Mouse (Mus musculus) thymus, postnatal 10 days (tissue): ENCODE results near the gene Ddr2.

Source experiments
- DNase-seq, 2 experiments: peaks; one replicate each; pipeline ENCODE4 v3.0.0; 2021; ENCODE audit warnings: low spot score in 2 of 2

Ddr2 gene

GRCm38 (mm10) chr1:169948866-169949265 lies 161.7 kb downstream of the Ddr2 start:
- DNase-seq: no peak

- DNase-seq: no peak
These were observed 162.3 kb downstream of the Ddr2 start for GRCm38 (mm10) chr1:169948280-169948679.

- DNase-seq: no peak
These were observed 162.9 kb downstream of the Ddr2 start for GRCm38 (mm10) chr1:169947654-169948053.

GRCm38 (mm10) chr1:169946004-169946403 lies 164.6 kb downstream of the Ddr2 start:
- no peak for DNase-seq

- DNase-seq: peak in 1 of 2 experiments; percentile 49
These were observed 171.2 kb downstream of the Ddr2 start for GRCm38 (mm10) chr1:169939345-169939744.

GRCm38 (mm10) chr1:169934005-169934725 lies 176.4 kb downstream of the Ddr2 start:
- DNase-seq: peak in 1 of 2 experiments; percentile 24

GRCm38 (mm10) chr1:169932122-169932746 lies 178.3 kb downstream of the Ddr2 start:
- DNase-seq: no peak

GRCm38 (mm10) chr1:169931698-169932097 lies 178.9 kb downstream of the Ddr2 start:
- DNase-seq: no peak

GRCm38 (mm10) chr1:169928454-169928971 lies 182.0 kb downstream of the Ddr2 start, which contains the start of gene Ccdc190:
TSS of gene Ccdc190 (plus strand) at chr1:169928648.
- DNase-seq: no peak

GRCm38 (mm10) chr1:169927753-169928369 lies 182.7 kb downstream of the Ddr2 start:
- DNase-seq: no peak

- DNase-seq: no peak
These were observed 186.0 kb downstream of the Ddr2 start for GRCm38 (mm10) chr1:169924567-169924966.
